Mouse (Mus musculus): ENCODE data around the gene Slc41a1. TPM values are rescaled to one million over a fixed set of nuclear protein-coding genes. Genes with fewer than 3 reads are reported as not detected.
"Not testable (repeated sequence)": the region's sequence is repeated elsewhere in the genome, so short reads cannot be mapped to it uniquely, and the experiment has no call there.

Slc41a1 gene
- 10 to 100 TPM; 43.9 to 54.7 TPM for total RNA-seq (2021)
- long read RNA-seq, experiment 1, full-length matches to known transcripts = 15 of 32 reads
- long read RNA-seq, experiment 1, partial matches to known transcripts = 9 of 32 reads
- long read RNA-seq, experiment 1, other reads (novel, unspliced or antisense) = 8 of 32 reads
- long read RNA-seq, experiment 2, full-length matches to known transcripts = 46 of 67 reads
- long read RNA-seq, experiment 2, partial matches to known transcripts = 16 of 67 reads
- long read RNA-seq, experiment 2, other reads (novel, unspliced or antisense) = 5 of 67 reads

- no peak for DNase-seq
- intact Hi-C loops (cut with DNase I; ENCODE audit: low total_unique reads) = no loop called here
These were observed at the start of gene Slc41a1 for GRCm38 (mm10) chr1:131827207-131827786. Slc41a1 (plus strand) TSS chr1:131827493.

DNA sequence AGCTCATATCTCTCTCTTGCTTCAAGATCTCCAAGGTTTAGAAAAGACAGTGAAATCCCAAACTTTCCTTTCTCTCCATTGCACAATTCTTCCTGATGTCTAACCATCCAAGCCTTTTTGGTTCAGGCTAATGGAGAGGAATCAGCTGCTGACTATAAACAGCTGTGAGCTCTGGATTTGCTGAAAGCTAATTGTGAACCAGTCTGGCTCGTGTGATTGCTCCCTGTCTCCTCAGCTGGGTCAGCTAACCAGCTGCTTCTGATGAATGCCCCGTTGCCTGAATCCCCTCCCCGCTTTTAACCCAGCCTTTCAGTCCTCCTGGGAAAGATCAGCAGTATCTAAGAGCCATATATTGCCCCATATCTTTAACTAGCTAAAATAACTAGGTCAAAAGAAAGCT lies 32.7 kb upstream of the Slc41a1 start:
- intact Hi-C loops (cut with DNase I; ENCODE audit: low total_unique reads) = no loop called here
- DNase-seq = no peak

DNA sequence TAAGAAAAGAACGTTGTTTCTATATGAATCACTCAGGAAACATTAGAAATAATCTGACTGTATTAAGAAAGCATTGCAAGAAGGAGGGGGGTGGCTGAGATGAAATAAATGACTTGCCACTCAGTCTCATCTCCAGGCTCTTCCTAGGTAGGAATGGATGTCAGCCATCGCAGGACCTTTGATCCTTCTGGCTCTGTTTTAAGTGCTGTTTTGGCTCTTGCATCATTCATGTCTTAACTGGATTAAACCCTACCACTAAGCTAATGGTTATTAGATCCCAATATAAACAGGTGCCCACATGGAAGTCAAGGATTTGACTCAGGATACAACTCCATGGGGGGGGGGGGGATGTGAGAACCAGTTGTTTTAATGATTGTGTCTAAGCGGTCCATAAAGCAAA lies 32.1 kb upstream of the Slc41a1 start:
- intact Hi-C loops (cut with DNase I; ENCODE audit: low total_unique reads) = no loop called here

DNA sequence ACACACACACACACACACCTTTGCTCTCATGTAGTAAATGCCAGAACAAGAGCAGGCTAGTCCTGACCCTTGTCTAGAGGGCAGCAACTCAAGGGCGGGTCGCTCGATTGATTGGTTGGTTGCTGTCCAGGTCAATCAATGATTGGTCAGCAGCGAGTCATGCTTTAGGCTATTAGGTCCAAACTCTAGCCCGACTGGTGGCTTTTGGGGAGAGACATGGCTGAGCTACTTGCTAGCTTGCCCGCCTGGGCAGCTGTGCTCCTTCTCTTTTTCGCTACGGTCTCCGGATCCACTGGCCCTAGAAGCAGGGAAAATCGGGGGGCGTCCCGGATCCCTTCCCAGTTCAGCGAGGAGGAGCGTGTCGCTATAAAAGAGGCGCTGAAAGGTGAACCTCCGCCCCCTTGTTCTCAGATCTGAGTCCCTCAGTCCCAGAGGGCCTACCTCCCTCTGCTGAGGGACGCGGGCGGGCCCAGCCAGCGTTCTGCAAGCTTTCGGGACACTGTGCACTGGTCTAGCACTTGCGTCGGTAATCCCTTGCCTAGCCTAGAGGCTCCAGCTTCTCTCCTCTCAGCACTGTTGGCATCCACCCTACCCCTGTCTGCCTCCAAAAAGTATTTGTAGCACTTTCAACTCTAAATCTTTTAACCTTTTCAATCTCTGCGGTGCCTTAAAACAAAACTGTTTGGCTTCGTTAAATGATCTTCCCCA lies 29.9 kb upstream of the Slc41a1 start, which contains the start of gene Pm20d1:
Gene Pm20d1, plus strand, starts transcription at position 180 of the 708 bp plus-strand sequence.
- intact Hi-C loops (cut with DNase I; ENCODE audit: low total_unique reads) = no loop called here
- peak; percentile 48 for DNase-seq

More for the DNA sequence above, 32.1 kb upstream of the Slc41a1 start:
- no peak for DNase-seq

GRCm38 (mm10) chr1:131800001-131800400 lies 27.3 kb upstream of the Slc41a1 start:
- no peak for DNase-seq
- intact Hi-C loops (cut with DNase I; ENCODE audit: low total_unique reads) = no loop called here

DNA sequence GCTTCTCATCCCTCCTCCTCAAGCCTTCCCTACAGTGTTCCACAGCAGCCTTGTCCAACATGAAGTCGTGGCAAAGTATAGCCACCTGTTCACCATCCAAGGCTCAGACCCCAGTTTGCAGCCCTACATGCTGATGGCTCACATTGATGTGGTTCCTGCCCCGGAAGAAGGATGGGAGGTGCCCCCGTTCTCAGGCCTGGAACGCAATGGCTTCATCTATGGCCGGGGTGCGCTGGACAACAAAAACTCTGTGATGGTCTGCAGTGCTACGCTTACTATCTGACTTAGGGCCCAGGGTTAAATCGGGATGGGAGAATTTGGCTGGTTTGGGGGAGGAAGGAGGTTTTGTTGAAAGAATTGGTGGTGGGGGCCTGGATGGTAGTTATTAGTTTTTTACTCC lies 26.2 kb upstream of the Slc41a1 start:
- intact Hi-C loops (cut with DNase I; ENCODE audit: low total_unique reads) = no loop called here
- no peak for DNase-seq

DNA sequence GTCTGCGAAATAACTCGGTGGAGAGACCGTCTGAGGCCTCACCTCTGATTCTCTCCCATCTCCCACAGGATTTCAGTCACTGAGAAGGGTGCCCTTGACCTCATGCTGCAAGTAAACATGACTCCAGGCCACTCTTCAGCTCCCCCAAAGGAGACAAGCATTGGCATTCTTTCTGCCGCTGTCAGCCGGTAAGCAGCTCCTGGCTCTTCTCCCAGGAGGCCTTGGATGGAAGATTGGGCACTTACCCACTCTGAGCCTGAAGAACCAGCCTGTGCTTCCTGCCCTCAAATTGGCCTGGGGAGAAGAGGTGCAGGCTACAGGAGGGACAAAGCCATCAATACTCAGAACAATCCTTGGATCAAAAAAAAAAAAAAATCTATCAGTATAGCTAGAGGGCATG lies 24.6 kb upstream of the Slc41a1 start:
- DNase-seq = peak; percentile 44
- intact Hi-C loops (cut with DNase I; ENCODE audit: low total_unique reads) = no loop called here

- DNase-seq = no peak
- intact Hi-C loops (cut with DNase I; ENCODE audit: low total_unique reads) = no loop called here
These were observed 23.1 kb upstream of the Slc41a1 start for GRCm38 (mm10) chr1:131804166-131804565.

GRCm38 (mm10) chr1:131808986-131809385 lies 18.3 kb upstream of the Slc41a1 start:
- intact Hi-C loops (cut with DNase I; ENCODE audit: low total_unique reads) = no loop called here
- DNase-seq = no peak

GRCm38 (mm10) chr1:131809651-131810050 lies 17.6 kb upstream of the Slc41a1 start:
- DNase-seq = no peak
- intact Hi-C loops (cut with DNase I; ENCODE audit: low total_unique reads) = no loop called here

DNA sequence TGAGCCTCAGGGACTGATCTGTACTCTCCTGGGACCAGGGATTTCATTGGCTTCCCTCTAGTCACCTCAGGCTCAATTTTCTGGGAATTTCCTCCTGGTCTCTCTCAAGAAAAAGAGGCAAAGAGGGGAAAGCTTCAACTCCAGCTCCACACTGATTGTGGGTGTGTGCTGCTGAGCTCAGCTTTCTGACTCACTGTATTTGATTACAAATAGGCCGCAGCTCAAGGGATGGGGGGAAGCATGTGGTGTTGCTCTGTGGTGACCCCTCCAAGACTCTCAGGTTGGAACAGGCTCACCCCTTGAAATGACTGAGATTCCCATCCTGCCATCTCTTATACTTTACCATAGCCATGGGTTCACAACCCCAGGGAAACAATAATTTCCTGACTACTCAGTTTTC lies 15.9 kb upstream of the Slc41a1 start:
- DNase-seq = no peak
- intact Hi-C loops (cut with DNase I; ENCODE audit: low total_unique reads) = no loop called here

- intact Hi-C loops (cut with DNase I; ENCODE audit: low total_unique reads) = no loop called here
- DNase-seq = no peak
These were observed 15.3 kb upstream of the Slc41a1 start for GRCm38 (mm10) chr1:131812006-131812405.

GRCm38 (mm10) chr1:131812631-131813295 lies 14.5 kb upstream of the Slc41a1 start:
- DNase-seq = no peak
- intact Hi-C loops (cut with DNase I; ENCODE audit: low total_unique reads) = no loop called here

GRCm38 (mm10) chr1:131813731-131814130 lies 13.6 kb upstream of the Slc41a1 start:
- intact Hi-C loops (cut with DNase I; ENCODE audit: low total_unique reads) = no loop called here

GRCm38 (mm10) chr1:131814191-131814590 lies 13.1 kb upstream of the Slc41a1 start:
- DNase-seq = no peak
- intact Hi-C loops (cut with DNase I; ENCODE audit: low total_unique reads) = no loop called here

More at GRCm38 (mm10) chr1:131813731-131814130, 13.6 kb upstream of the Slc41a1 start:
- DNase-seq = no peak

DNA sequence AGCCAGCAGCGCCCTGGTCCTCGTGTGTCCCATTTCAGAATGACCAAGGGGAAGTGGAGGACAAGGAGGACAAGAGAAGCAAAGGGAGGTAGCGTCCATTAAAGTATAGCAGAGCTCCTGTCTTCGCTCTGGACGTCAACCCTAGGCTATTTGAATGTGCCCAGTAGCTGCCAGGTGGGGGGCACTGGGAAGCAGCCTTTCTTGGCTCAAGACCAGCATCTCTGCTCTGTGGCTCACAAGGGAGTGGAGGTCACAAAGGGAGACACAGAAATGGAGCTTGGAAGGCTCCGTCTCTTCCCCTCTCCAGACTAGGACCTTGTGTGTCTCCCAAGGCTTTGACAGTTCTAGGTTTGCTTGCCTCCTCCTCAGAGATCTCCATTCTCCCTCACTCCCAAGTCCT lies 10.4 kb upstream of the Slc41a1 start:
- intact Hi-C loops (cut with DNase I; ENCODE audit: low total_unique reads) = no loop called here
- no peak for DNase-seq

- DNase-seq; intact Hi-C loops (cut with DNase I; ENCODE audit: low total_unique reads): not testable (repeated sequence)
These were observed 6.9 kb upstream of the Slc41a1 start for GRCm38 (mm10) chr1:131820353-131820752.

DNA sequence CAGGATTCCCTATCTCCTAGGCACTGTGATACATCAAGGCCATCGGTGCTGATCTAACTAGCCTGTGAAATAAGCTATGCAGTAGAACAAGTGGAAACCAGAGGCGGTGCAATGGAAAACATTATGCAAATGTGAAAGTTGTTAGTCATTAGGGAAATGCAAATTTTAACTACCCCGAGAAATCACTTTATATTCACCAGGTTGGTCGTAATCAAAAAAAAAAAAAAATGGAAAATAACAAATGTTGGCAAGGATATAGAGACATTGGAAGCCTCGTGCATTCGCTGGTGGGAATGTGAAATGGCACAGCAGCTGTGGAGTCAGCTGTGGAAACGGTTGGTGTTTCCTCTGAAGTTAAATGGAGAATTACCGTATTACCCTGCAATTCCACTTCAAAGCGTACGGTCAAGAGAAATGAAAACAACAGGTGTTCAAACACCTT lies 6.4 kb upstream of the Slc41a1 start:
- intact Hi-C loops (cut with DNase I; ENCODE audit: low total_unique reads) = no loop called here
- DNase-seq = no peak

DNA sequence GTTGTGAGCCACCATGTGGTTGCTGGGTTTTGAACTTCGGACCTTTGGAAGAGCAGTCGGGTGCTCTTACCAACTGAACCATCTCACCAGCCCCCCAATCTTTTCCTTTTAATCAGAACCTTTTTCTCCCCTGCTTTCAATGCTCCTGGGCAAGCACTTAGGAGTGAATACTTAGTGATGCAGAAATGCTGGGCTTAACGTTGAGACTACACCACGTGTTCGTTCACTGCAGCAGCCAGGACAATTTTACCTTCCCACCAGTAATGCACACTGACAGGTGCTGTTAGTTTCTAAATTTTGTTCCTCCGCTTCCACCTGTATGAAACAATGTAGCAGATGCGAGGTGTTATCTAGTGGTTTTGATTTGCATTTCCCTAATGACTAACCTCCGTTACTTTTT lies 5.0 kb upstream of the Slc41a1 start:
- intact Hi-C loops (cut with DNase I; ENCODE audit: low total_unique reads) = no loop called here

DNA sequence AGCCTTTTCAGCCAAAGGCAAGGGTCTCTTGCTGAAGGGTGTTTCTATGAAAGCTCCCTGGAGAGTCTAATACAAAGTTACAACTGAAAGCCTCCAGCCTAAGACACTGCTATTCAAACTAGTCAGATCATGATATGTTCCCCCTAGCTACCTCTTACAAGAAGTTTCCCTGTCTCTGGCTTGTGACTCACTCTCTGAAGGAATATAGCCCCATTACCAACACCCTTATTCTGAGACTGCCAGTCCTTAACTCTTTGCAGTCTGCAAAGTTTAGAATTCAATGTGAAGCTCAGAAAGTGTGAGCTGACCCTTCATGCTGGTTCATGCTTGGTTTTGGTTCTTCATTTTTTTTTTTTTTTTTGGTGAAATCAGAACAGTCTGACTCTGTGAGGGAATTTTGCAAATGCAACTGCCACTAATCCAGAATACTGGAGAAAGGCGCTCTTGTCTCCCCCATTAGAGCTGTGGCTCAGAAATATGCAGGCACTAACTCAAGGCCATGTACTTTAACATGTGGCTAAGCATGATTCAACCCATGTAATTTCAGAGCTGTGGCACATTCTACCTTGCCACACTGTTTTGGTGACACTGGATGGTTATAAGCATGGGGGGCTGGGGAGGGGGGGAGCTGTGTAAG lies 4.3 kb upstream of the Slc41a1 start:
- intact Hi-C loops (cut with DNase I; ENCODE audit: low total_unique reads) = no loop called here

More for the DNA sequence above, 5.0 kb upstream of the Slc41a1 start:
- DNase-seq = no peak

More for the DNA sequence above, 4.3 kb upstream of the Slc41a1 start:
- DNase-seq = no peak
